Mouse (Mus musculus) spleen, postnatal 10 days (tissue): ENCODE results near the gene Fam102b.

Source experiments
- DNase-seq, 2 experiments: peaks; one replicate each; pipeline ENCODE4 v3.0.0; 2021 to 2022; ENCODE audit warnings: low spot score in 2 of 2

Fam102b gene

GRCm38 (mm10) chr3:108961226-108961625, 66.2 kb downstream of the Fam102b start:
- DNase-seq: no peak

- no peak for DNase-seq
These were observed 67.6 kb downstream of the Fam102b start for GRCm38 (mm10) chr3:108959680-108960295.

GRCm38 (mm10) chr3:108957976-108958375, 69.4 kb downstream of the Fam102b start:
- no peak for DNase-seq

- DNase-seq: no peak
These were observed 86.4 kb downstream of the Fam102b start for GRCm38 (mm10) chr3:108940996-108941395.

- DNase-seq: no peak
These were observed 87.3 kb downstream of the Fam102b start, which contains the start of gene Gm9857 for GRCm38 (mm10) chr3:108940001-108940633. Gene Gm9857, minus strand, starts transcription at chr3:108940445.

- no peak for DNase-seq
These were observed 87.8 kb downstream of the Fam102b start, which contains the start of gene Henmt1 for GRCm38 (mm10) chr3:108939573-108939972. Gene Henmt1, plus strand, starts transcription at chr3:108939873.

- no peak for DNase-seq
These were observed 88.7 kb downstream of the Fam102b start for GRCm38 (mm10) chr3:108938691-108939090.

- DNase-seq: no peak
These were observed 93.8 kb downstream of the Fam102b start for GRCm38 (mm10) chr3:108933557-108933956.

GRCm38 (mm10) chr3:108926308-108926707, 101.1 kb downstream of the Fam102b start:
- no peak for DNase-seq

- no peak for DNase-seq
These were observed 101.7 kb downstream of the Fam102b start for GRCm38 (mm10) chr3:108925677-108926076.

GRCm38 (mm10) chr3:108921822-108922221, 105.6 kb downstream of the Fam102b start:
- no peak for DNase-seq
